Mouse (Mus musculus) G1E (cell line): ENCODE results near the gene Nr2e1.

Experiments
- CTCF ChIP-seq: IDR thresholded peaks from 2 replicates; pipeline ENCODE4 v1.5.1; 2012; ENCODE audit warnings: low read depth, low read length, inconsistent platforms, mixed read lengths
- GATA1 ChIP-seq: IDR thresholded peaks from 2 replicates; pipeline ENCODE4 v1.6.1; 2012; ENCODE audit warnings: borderline replicate concordance, low read length, inconsistent platforms, mixed read lengths
- POLR2AphosphoS5 ChIP-seq: IDR thresholded peaks from 2 replicates; pipeline ENCODE4 v1.6.1; 2012; ENCODE audit warnings: low read depth, low read length, inconsistent platforms; ENCODE audit not compliant: insufficient replicate concordance
- TAL1 ChIP-seq: conservative IDR thresholded peaks from 2 replicates; pipeline ENCODE4 v1.6.1; 2012; ENCODE audit warnings: low read depth, low read length, inconsistent platforms, mixed read lengths

DNA sequence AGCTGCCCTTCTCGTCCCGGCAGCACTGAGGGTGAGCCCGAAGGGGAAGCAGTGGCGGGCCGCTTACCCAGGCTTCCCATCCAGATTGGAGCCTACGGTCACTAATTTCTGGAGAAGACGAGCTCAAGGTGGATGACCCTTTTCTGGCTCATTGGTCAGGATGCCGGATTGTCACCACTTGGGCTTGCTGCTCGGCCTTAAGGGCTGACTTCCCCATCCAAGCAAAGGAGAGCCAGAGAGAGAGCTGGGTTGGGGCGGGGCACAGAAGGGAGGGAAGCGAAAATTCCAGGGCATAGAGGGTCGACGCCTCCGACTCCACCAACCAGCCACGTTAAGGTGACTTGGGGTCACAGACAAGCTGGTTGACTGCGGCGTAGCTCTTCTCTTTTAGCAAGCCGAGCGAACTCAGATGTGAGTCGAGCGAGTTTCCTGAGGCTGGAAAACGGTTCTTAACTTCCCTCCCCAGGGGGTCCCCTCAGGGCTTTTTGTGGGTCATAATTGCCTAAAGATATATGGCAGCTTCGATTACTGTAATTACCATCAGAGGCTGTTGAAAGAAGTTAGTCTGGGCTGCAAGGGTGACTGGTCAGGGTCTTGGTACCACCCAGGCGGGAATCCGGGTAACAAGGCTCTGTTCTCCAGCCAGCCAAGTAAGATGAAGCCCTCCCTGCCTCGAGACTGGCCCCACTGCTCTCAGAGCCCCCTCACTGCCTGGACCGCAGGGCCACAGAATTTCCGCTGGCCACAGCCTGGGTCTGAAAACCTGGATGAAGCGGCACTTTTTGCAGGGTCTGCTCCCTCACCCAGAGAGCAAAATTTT lies 3.1 kb downstream of the Nr2e1 start:
- TF ChIP-seq CTCF (no peak), GATA1 (no peak), TAL1 (no peak), POLR2AphosphoS5 (no peak)
